In genomic region chr2:27209816-27210215, GRCm38 (mm10) we compare ENCODE assay signal across 11 mouse cellular contexts. TPM values are rescaled to one million over a fixed set of nuclear protein-coding genes. Genes with fewer than 3 reads are reported as not detected.
A peak's percentile ranks its signal among the peaks of the same experiment; 100 is the strongest.
DNase-seq lines count a peak whose midpoint lies in the region; ATAC-seq lines count a peak whose summit lies in the region.
"Had no signal": no experiment of that assay in that cellular context is flagged by ENCODE, and none has a peak within 500 bp of the region (broad histone marks: within the 10 kb centered on the region; RNA-seq: fewer than 3 reads in every experiment).

No protein-coding gene starts in this region.

- H3K9ac ChIP-seq in kidney, embryonic 16.5 days (replicated peaks; ENCODE audit: low read length): no peak overlapping the region
- H3K9ac ChIP-seq: neural tube, embryonic 12.5 days had no signal

- H3K4me2 ChIP-seq in kidney, embryonic 16.5 days (replicated peaks; ENCODE audit: low read depth, low read length): no peak overlapping the region
- H3K4me2 ChIP-seq: neural tube, embryonic 12.5 days had no signal

- no peaks in the 10 kb centered on the region for H3K27me3 ChIP-seq in kidney, embryonic 16.5 days (ENCODE audit: insufficient read depth, low read length)
- H3K27me3 ChIP-seq: neural tube, embryonic 12.5 days had no signal

- H3K9me3 ChIP-seq in kidney, embryonic 16.5 days (ENCODE audit: low read length): no peaks in the 10 kb centered on the region
- H3K9me3 ChIP-seq: neural tube, embryonic 12.5 days had no signal

- 26% methylated on average over 5 of the region's 5 CpGs for WGBS in kidney, embryonic 16.5 days

- ATAC-seq in kidney, embryonic 16.5 days (ENCODE audit: low FRiP score, low TSS enrichment): peak; percentile 39; the same call in 1 of the 2 replicates
- ATAC-seq in inflammation-experienced regulatory T-cells, adult 6 months: peak; percentile 93

- H3K36me3 ChIP-seq in kidney, embryonic 16.5 days (ENCODE audit: insufficient read depth, low read length): peaks cover 8% of the 10 kb centered on the region; the same call in 1 of the 2 replicates
- H3K36me3 ChIP-seq: neural tube, embryonic 12.5 days had no signal

- H3K27ac ChIP-seq in kidney, embryonic 16.5 days (ENCODE audit: low read length): no peak overlapping the region; the same call in 1 of the 2 replicates
- H3K27ac ChIP-seq: left cerebral cortex, adult 2 months; neural tube, embryonic 12.5 days had no signal

- peaks cover 12% of the 10 kb centered on the region; the same call in 1 of the 2 replicates for H3K4me1 ChIP-seq in kidney, embryonic 16.5 days (ENCODE audit: insufficient read depth, low read length)

- no peak for DNase-seq in kidney, adult 8-10 months
- peak; percentile 62 for DNase-seq in forelimb bud, embryonic 11.5 days (ENCODE audit: low read depth, low spot score)
- DNase-seq in thymus, postnatal 10 days (ENCODE audit: low spot score in 2 of 2): peak; percentile 70 to 75
- no peak for DNase-seq in adipocyte (ENCODE audit: low spot score)
- DNase-seq in urinary bladder, postnatal 25 days (ENCODE audit: low spot score): no peak
- no peak for DNase-seq in frontal cortex, adult 2 months (ENCODE audit: extremely low spot score in 1 of 2, low spot score in 1 of 2)

- no peak overlapping the region for H3K4me3 ChIP-seq in kidney, embryonic 16.5 days (ENCODE audit: low read length)
- H3K4me3 ChIP-seq: left cerebral cortex, adult 2 months; neural tube, embryonic 12.5 days had no signal

RNA-seq across cellular contexts. Expression of gene Sardh, which starts 38.3 kb away (rescaled TPM):
- 64.7 and 71.3 TPM in 2 replicates for polyA plus RNA-seq in kidney, embryonic 16.5 days (2015; fragmentation: Nextera tagmentation; extraction: Ambion mirVana)
- polyA plus RNA-seq in inflammation-experienced regulatory T-cells, adult 6 months (2017; shearing (Covaris generic)): 1 to 10 TPM in 2 of 3 experiments, not detected in 1; 6.3 to 7.3 TPM
- polyA plus RNA-seq in frontal cortex, adult 2 months (2012; rRNA removed): 9.2 and 13.7 TPM in 2 replicates

RNA-seq across cellular contexts. Expression of gene Dbh, which starts 44.8 kb away (rescaled TPM):
- polyA plus RNA-seq in kidney, embryonic 16.5 days (2015; fragmentation: Nextera tagmentation; extraction: Ambion mirVana): 3.0 and 7.1 TPM in 2 replicates
- under 1 TPM in 1 of 3 experiments, not detected in 2; 0.22 TPM for polyA plus RNA-seq in inflammation-experienced regulatory T-cells, adult 6 months (2017; shearing (Covaris generic))
- 0.40 and 0.50 TPM in 2 replicates for polyA plus RNA-seq in frontal cortex, adult 2 months (2012; rRNA removed)
- polyA plus RNA-seq: forebrain, embryonic 11.5 days had no signal

Comparison
In these comparisons a context has a peak if more than half of its experiments do, and no peak if none do; other contexts are left out.
1. DNase-seq: peak in forelimb bud, embryonic 11.5 days (single experiment) and thymus, postnatal 10 days (2 of 2); none in kidney, adult 8-10 months (0 of 2), adipocyte (single experiment), urinary bladder, postnatal 25 days (single experiment) and frontal cortex, adult 2 months (0 of 2).